Mouse (Mus musculus): ENCODE measurements at regions not wholly inside any gene's neighbourhood (a gene's known extent, or its start where the extent isn't known, plus 50 kb on each side); places are given as distances from the start of the nearest gene placed in this dataset.

DNA sequence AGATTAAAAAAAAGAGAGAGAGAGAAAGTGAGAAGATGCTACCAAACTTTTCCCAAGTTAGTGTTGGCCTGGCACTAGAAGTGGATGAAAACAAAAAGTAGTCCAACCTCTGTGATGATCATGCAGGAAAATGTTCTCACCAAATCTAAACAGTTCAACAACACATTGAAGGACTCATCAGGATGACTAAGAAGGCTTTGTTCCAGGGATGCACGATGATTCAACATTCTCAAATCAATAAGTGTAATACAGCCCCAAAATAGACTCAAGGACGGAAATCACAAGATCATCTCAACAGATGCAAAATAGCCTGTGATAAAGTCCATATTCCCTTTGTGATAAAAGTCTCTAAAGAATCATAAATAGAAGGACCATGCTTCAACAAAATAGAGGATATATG, 106.3 kb downstream of the Cysltr2 start:
- no peak for ATAC-seq (replicated peaks; ENCODE audit: insufficient number of reproducible peaks, low FRiP score, low TSS enrichment, poor library complexity, severe bottlenecking)

- no peak for ATAC-seq (replicated peaks; ENCODE audit: insufficient number of reproducible peaks, low FRiP score, low TSS enrichment, poor library complexity, severe bottlenecking)
Measured at GRCm38 (mm10) chr14:72939067-72939393, 109.9 kb downstream of the Cysltr2 start.

DNA sequence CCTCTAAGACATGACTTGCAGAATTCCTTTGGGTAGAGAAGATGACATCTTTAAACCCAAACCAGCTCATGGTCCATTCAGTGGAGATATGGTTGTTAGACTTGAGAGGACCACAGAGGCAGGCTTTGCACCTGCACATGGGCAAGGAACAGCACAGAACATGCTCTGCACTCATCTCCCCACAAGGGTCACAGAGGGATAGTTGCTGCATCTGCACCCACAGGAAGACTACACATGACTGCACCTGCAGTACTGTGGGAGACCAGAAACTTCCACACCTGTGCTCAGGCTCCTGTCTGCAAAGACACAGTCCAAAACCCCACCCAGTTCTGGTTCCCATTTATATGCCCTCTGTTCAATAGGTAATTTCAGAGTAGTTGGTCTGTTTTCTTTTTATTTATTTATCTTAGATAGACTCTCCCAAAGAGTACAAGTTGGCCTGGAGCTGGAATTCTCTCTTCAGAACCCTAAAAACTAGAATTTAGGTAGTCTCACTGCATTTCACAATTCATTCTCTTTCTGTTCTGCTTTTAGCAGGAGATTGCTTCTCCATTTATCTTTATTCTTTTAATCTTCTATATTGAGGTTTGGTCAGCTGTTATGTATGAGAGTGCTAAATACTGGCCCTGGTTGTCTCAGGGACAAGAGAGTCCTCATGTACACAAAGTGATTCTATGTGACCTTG, 110.4 kb downstream of the Cysltr2 start:
- ATAC-seq (replicated peaks; ENCODE audit: insufficient number of reproducible peaks, low FRiP score, low TSS enrichment, poor library complexity, severe bottlenecking) = peak; percentile 35; the same call in 1 of the 2 replicates

- 0 out of 2 replicates have a peak, but pooled peaks have one; percentile 35 for ATAC-seq (replicated peaks; ENCODE audit: insufficient number of reproducible peaks, low FRiP score, low TSS enrichment, poor library complexity, severe bottlenecking)
Measured at GRCm38 (mm10) chr14:72933598-72933997, 115.3 kb downstream of the Cysltr2 start.

- no peak for ATAC-seq (replicated peaks; ENCODE audit: insufficient number of reproducible peaks, low FRiP score, low TSS enrichment, poor library complexity, severe bottlenecking)
Measured at GRCm38 (mm10) chr14:72932296-72932695, 116.6 kb downstream of the Cysltr2 start.

DNA sequence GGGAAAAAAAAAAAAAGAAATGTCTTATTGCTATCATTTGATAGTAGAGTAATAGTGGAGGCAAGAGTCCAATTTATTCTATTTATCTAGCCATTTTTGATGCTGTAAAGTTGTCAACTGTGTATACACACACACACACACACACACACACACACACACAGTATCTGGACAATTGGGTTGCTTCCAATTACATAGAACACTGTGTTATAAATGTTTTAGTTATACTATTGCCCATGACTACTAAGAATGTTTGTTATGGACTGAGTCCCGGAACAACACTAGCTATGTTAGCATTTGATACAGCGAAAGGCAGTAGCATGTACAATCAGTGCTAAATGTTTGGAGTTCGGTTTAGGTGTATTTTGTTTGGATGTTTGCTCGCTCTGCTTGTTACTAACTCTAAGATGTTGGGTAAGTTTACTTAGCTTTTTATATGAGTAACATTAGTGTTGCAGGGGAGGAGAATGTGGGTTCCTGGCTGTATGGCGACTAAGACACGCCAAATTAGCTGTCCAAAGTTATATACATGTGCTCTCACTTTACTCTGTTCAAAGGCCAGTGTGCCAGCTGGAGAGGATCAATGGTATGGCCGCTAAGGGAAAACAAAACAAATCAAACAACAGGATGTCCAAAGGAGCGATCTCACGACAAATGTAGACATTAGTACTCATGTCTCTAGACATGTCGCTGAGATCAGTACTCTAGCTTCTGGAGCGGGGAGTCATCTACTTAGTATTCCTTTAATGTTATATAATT, 147.6 kb downstream of the Cysltr2 start:
- no peak for ATAC-seq (replicated peaks; ENCODE audit: insufficient number of reproducible peaks, low FRiP score, low TSS enrichment, poor library complexity, severe bottlenecking)

DNA sequence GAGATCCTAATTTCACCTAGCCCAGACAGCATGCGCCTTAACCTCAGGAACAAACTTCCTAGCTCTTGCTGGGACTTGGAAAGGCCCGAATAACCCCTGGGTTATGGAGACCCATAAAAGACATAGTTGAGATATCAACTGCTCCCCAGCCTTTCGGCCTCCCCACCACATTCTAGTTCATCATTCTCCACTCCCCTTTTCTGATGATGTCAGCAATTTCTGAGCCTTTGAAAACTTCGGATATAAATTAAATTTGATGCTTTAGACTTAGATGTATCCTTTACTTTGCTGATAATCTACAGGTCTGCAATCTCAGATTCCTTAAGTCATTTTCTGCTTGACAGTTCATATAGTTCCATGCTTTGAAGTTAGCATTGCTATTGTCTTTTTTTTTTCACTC, 149.3 kb downstream of the Cysltr2 start:
- ATAC-seq (replicated peaks; ENCODE audit: insufficient number of reproducible peaks, low FRiP score, low TSS enrichment, poor library complexity, severe bottlenecking) = no peak

- no peak for ATAC-seq (replicated peaks; ENCODE audit: insufficient number of reproducible peaks, low FRiP score, low TSS enrichment, poor library complexity, severe bottlenecking)
Measured at GRCm38 (mm10) chr14:72892316-72892715, 156.6 kb downstream of the Cysltr2 start.

DNA sequence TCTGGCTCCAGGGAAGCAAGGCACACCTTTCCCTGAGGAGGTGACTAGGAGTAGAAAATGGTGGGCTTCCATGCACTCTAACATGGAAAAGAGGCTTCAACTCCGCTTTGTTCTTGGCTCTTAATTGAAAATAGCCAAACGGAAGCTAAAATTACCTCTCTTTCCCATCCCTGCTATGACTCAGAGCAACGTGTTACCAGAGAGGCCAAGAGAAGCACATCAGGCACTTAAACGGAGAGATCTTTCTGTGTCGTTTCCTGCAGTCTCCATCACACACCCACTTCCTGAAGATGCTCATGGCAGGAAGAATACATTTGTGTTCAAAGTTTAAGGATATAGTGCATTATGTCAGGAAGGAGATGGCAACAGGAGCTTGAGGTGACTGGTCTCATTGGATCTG, 159.3 kb downstream of the Cysltr2 start:
- ATAC-seq (replicated peaks; ENCODE audit: insufficient number of reproducible peaks, low FRiP score, low TSS enrichment, poor library complexity, severe bottlenecking) = no peak

DNA sequence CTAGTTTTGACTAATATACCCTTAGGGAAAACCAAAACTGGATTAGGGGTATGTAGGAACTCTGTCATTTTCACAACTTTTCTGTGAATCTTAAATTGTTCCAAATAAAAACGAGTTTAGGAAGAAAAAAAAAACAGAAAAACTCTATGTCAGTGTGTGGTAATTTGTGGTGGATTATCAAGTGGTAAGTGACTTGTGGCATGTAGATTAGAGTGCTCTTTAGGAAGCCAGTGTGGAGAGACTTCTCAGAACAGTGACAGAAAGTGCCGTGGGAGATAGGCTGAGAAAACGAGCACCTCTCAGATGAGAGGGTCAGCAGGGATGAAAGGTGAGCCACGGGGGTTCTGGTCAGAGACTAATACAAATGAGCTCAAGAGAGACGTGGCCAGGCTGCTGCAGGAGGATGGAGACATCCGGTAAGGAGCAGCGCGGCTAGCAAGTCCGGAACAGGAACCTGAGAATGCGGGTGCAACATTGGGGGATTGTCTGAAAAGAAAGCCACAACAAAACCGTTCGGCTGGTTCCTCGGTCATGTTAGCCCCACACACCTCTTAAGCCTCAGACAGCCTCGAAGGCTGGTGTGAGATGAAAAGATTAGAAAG, 161.3 kb downstream of the Cysltr2 start:
- peak; percentile 73; the same call in 1 of the 2 replicates for ATAC-seq (replicated peaks; ENCODE audit: insufficient number of reproducible peaks, low FRiP score, low TSS enrichment, poor library complexity, severe bottlenecking)

GRCm38 (mm10) chr14:72886935-72887369, 162.0 kb downstream of the Cysltr2 start:
- no peak for ATAC-seq (replicated peaks; ENCODE audit: insufficient number of reproducible peaks, low FRiP score, low TSS enrichment, poor library complexity, severe bottlenecking)

DNA sequence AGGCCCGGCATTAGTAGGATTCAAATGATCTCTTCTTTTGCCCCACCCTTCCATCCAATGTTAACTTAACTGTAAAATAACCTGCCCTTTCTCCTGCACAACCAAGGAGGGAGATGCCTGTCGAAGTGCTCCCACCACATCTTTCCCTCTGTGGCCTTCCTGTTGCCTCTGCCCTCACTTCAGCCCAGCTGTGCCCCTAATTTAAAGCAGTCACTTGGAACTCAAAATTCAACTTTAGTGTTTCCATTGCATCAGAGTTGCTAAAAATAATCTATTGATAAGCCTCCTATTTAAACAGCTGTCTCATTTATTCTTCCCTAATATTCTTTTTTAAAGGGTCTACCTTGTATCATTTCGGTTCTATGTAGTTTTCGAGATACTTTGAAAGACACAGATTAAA, 163.1 kb downstream of the Cysltr2 start:
- no peak for ATAC-seq (replicated peaks; ENCODE audit: insufficient number of reproducible peaks, low FRiP score, low TSS enrichment, poor library complexity, severe bottlenecking)

DNA sequence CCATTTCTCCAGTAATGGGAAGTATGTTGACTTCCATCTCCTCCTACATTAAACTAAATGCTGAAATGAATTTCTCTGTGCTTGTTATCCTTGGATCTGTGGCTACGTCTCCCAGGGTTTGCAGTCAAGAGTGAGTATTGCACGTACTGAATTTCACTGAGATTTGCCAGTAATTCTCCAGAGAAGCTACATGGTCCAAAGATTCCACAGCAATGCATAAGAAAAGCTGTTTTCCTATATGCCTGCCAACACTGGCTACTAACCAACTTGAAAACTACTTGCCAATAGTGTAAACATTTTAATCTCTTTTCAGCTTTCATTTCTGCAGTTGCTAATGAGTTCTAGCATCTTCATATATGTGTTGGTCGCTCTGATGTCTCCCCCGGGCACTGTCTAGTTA, 164.4 kb downstream of the Cysltr2 start:
- ATAC-seq (replicated peaks; ENCODE audit: insufficient number of reproducible peaks, low FRiP score, low TSS enrichment, poor library complexity, severe bottlenecking) = no peak

GRCm38 (mm10) chr14:72877132-72877531, 167.3 kb upstream of the Fndc3a start:
- ATAC-seq (replicated peaks; ENCODE audit: insufficient number of reproducible peaks, low FRiP score, low TSS enrichment, poor library complexity, severe bottlenecking) = no peak

DNA sequence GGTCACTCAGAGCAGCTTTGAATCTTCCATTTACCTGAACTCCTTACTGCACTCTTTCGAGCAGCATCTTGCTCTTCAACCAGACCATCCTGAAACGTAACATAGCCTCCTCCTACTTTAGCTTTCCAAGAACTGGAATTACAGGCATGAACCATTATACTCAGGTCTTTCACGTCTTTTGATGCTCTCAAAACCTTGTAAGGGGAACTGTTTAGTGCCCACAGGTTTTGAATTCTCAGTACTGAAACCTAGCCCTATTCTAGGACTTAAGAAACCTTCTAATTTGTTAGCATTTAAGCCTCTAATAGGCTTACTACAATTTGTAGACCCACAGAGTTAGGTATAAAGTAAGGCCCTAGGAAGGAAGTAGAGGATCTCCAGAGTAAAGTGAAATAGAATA, 163.7 kb upstream of the Fndc3a start:
- ATAC-seq (replicated peaks; ENCODE audit: insufficient number of reproducible peaks, low FRiP score, low TSS enrichment, poor library complexity, severe bottlenecking) = no peak

GRCm38 (mm10) chr14:72869188-72869749, 159.5 kb upstream of the Fndc3a start:
- no peak for ATAC-seq (replicated peaks; ENCODE audit: insufficient number of reproducible peaks, low FRiP score, low TSS enrichment, poor library complexity, severe bottlenecking)

GRCm38 (mm10) chr14:72866896-72867295, 157.1 kb upstream of the Fndc3a start:
- ATAC-seq (replicated peaks; ENCODE audit: insufficient number of reproducible peaks, low FRiP score, low TSS enrichment, poor library complexity, severe bottlenecking) = no peak

GRCm38 (mm10) chr14:72865531-72865930, 155.7 kb upstream of the Fndc3a start:
- no peak for ATAC-seq (replicated peaks; ENCODE audit: insufficient number of reproducible peaks, low FRiP score, low TSS enrichment, poor library complexity, severe bottlenecking)

GRCm38 (mm10) chr14:72864792-72865191, 155.0 kb upstream of the Fndc3a start:
- no peak for ATAC-seq (replicated peaks; ENCODE audit: insufficient number of reproducible peaks, low FRiP score, low TSS enrichment, poor library complexity, severe bottlenecking)

GRCm38 (mm10) chr14:72864130-72864529, 154.3 kb upstream of the Fndc3a start:
- ATAC-seq (replicated peaks; ENCODE audit: insufficient number of reproducible peaks, low FRiP score, low TSS enrichment, poor library complexity, severe bottlenecking) = no peak
